Mouse (Mus musculus) heart, adult 2 months (tissue): Measurements from ENCODE around the gene Jtb.

Experiments used
- EP300 ChIP-seq: fragments of 200-500 bp; IDR thresholded peaks from 2 replicates; pipeline ENCODE4 v1.6.1; 2011; ENCODE audit warnings: low read depth, low read length, control low read depth; ENCODE audit not compliant: insufficient read depth
- POLR2A ChIP-seq: fragments of 200-500 bp; IDR thresholded peaks from 2 replicates; pipeline ENCODE4 v1.6.1; 2011; ENCODE audit warnings: mild to moderate bottlenecking, low read depth, low read length, control low read depth; ENCODE audit not compliant: insufficient read depth

- no peak for TF ChIP-seq EP300
- no peak for TF ChIP-seq POLR2A
Measured at GRCm38 (mm10) chr3:90241669-90242358, 10.4 kb downstream of the Jtb start.
